Mouse (Mus musculus) c-Kit-positive CD71-positive TER-119-positive erythroid progenitor cells, embryonic 14.5 days (primary cell): Measurements from ENCODE around the gene Dgka.

Experiments
- DNase-seq: peaks from one replicate; pipeline ENCODE4 v3.0.0-alpha.2; 2013; ENCODE audit warnings: low spot score

Dgka gene

GRCm38 (mm10) chr10:128744680-128745601, at the start of gene Dgka:
Gene Dgka, minus strand, starts transcription at chr10:128744855.
- no peak for DNase-seq

DNA sequence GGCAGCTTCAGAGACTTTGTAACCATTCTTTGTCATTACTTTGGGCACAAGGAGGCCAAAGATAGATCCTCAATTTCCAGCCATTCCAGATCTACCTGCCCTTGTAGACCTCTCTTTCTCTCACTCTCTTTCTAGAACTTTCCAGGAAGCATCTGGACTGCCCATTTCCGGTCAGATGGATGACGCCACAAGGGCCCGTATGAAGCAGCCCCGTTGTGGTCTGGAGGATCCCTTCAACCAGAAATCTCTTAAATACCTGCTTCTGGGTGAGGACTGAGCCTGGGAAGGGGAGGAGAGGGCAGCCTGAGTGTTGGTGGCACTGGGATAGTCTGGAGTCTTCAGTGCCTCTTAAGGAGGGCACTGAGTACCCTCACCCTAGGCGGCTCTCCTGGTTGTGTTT, 49.7 kb upstream of the Dgka start:
- no peak for DNase-seq

GRCm38 (mm10) chr10:128793258-128793657, 48.6 kb upstream of the Dgka start:
- no peak for DNase-seq

- DNase-seq, result no peak
Measured at GRCm38 (mm10) chr10:128792041-128792440, 47.4 kb upstream of the Dgka start.

- DNase-seq, result no peak
Measured at GRCm38 (mm10) chr10:128790398-128791124, 45.9 kb upstream of the Dgka start, which contains the start of gene Mmp19. Gene Mmp19, plus strand, starts transcription at chr10:128790910.

GRCm38 (mm10) chr10:128780200-128780599, 35.5 kb upstream of the Dgka start:
- DNase-seq, result no peak

DNA sequence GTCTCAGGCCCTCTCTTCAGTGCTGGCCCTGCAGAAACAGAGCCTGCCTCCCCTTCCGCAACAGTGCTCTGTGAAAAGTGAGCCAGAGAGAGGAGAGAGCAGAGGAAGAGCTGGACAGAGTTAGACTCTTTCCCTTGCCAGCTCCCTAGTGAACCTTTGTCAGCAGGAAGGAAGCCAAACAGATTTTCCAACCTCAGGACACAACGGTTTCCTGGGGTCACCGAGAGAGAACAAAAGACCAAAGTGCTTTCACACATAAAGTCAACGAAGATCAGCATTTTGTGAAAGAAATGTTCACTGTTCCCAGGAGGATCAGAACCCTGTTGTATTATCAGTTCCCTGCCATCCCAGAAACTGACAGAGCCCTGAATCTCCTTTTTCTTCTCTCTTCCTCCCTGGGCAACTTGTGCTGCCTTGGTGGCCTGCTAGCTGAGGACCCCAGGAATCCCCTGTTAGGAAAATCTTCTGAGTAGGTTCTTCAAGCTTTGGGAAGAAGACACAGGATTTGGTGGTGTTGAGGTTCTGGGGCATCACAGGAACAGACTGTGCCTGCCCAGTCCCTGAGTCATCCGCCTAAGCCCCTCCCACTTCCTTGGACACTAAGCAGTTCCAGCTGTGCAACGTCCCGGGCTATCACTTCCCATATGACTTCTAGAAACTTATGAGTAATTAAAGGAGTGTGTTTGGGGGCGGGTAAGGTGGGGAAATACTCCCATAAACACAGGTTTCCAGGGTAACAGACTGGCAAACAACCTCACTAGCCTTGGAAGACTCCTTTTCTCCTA, 34.5 kb upstream of the Dgka start:
- peak; percentile 23 for DNase-seq

- DNase-seq, result no peak
Measured at GRCm38 (mm10) chr10:128778441-128778840, 33.8 kb upstream of the Dgka start.

GRCm38 (mm10) chr10:128773685-128774084, 29.0 kb upstream of the Dgka start:
- no peak for DNase-seq

- DNase-seq, result no peak
Measured at GRCm38 (mm10) chr10:128772895-128773294, 28.2 kb upstream of the Dgka start.

DNA sequence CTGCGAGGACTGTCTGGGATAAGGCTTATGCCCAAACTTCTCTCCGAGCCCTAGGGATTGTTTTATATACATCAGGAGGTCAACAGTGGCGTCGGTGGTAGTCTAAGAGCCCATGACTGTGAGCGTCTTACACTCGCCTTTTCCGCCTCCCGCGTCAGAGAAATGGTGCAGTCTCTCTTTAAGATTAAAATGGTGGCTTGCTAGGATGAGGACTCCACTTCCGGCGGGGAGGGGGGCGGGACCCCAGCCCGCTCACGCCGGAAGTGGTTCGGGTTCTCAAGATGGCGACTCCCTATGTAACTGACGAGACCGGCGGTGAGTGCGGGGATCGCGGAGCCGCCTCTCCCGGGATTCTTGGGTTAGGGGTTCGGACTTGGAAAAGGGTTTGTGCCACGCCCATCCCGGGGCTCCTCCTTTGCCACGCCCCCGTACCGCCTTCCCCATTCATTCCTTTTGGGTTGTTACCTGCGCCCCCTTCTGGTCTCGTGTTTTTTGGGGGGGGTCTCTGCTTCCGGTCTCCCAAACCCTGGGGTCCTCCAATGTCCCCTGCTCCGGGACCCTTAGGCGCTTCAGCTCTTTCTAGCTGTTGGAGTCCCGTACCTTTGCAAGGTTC, 3.7 kb upstream of the Dgka start:
- DNase-seq, result peak; percentile 86

GRCm38 (mm10) chr10:128747646-128748251, 3.1 kb upstream of the Dgka start, which contains the start of gene Pym1:
Gene Pym1, plus strand, starts transcription at chr10:128747889.
- DNase-seq, result peak; percentile 81

DNA sequence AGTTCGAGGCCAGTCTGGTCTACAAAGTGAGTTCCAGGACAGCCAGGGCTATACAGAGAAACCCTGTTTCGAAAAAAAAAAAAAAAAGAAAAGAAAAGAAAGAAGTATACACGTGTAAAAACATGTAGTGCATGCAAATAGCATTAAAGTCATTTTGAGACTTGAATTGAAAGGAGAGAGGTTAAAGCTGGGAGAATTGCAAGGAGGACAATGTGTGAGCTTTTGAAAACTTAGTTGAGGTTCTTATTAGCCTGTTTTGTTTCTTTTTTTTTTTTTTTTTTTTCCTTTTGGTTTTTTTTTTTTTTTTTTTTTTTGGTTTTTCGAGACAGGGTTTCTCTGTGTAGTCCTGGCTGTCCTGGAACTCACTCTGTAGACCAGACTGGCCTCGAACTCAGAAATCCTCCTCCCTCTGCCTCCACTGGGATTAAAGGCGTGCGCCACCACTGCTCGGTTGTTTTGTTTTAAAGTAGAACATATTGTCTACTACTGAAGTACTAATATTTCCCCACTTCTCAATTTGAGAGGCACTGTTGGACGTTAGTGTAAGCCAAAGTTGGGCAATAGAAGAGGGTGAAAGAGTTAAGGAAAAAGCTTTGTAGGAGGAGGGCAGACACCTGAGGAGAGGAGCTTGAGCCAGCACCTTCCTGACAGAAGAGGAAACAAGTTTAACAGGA, 2.5 kb upstream of the Dgka start:
- no peak for DNase-seq

GRCm38 (mm10) chr10:128745946-128746613, 1.4 kb upstream of the Dgka start:
- DNase-seq, result no peak

DNA sequence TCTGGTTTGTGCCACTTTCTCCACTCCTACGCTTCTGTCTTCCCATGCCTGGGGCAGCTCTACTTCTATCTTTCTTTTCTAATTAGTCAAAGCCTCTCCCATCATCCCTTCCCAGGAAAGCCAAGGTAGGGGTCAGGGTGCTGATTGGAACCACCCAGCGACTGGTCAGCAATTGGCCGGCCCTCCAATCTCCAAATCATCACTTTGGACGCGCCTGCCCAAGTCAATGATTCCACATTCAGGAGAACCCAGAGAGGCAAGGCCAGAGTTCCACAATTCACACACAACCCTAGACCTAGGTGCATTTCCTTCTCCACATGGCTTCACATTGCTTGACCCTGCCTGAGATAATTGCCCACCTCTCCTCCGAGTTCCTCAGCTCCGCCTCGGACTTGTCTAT, 444 bp downstream of the Dgka start:
- DNase-seq, result no peak

DNA sequence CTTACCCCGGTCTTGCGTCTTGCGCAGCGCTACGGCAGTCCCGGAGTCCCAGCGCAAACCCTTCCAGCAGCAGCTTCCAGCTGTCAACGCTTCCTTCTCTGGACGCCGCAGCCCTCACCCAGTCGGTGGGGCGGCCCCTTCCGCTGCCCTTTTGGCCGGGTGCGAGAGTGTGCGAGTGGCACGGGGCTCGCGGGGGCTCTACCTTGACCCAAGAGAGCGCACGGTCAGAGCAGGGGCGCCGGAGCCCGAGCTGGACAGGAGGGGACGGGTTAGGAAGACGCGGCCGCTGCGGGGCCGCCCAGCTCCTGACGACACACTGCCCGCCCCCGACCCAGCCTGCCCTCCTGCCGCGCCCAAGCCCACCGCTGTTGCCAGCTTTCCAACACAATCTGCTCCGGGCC, 864 bp downstream of the Dgka start:
- DNase-seq, result no peak

GRCm38 (mm10) chr10:128743235-128743634, 1.4 kb downstream of the Dgka start:
- DNase-seq, result no peak

DNA sequence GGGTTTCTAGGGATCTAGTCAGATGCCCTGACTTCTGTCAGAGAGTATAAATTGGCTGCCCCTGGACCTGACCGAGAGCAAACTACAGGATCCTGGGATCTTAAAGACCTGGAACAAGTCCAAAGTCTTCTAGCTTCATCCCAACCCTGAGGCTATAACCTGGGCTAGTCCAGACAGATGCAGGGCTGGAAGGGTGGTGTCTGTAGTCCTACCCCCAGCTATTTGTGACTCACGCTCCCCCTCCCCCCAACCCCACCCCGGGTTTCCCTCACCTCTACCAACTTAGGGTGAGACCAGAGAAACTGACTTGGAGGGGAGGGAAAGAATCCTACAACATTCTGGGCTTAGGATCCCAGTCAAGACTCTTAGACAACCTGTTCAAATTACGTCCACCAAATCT, 2.0 kb downstream of the Dgka start:
- no peak for DNase-seq

- DNase-seq, result no peak
Measured at GRCm38 (mm10) chr10:128740296-128740695, 4.4 kb downstream of the Dgka start.

DNA sequence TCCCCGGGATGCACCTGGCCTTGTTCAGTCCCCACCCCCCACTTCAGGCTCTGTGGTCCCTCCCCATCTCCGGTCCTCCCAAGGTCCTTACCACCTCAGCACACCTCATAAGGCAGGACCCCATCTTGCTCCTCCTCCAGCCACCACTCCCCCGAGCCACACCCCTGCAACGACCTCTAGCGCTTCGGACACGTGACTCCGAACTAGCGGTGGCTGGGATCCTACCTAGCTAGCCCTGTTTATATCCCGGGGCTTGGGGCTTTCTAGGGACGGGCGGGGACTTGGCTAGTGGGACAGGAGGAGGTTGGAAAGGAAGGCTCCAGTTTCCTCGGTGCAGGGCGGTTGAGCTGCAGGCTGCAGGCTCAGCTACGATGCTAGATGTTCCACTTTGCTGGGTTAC, 7.2 kb downstream of the Dgka start:
- DNase-seq, result no peak
